Mouse (Mus musculus) heart, postnatal 14 days (tissue): ENCODE results near the gene Plin1. TPM values are rescaled to one million over a fixed set of nuclear protein-coding genes. Genes with fewer than 3 reads are reported as not detected.

ENCODE experiments used
- total RNA-seq, 2 experiments: library from RNA; stranded (reverse); gene quantifications; 2 replicates each; pipeline ENCODE4 v1.2.3; 2021

Plin1 gene
- total RNA-seq, 2 experiments from 2014 or later, result 5.0 to 24.7 TPM

Other genes with a start within 250 kb of the Plin1 start
- gene Rhcg, start 115.2 kb downstream of the Plin1 start, total RNA-seq, result not detected
- gene Ticrr, start 72.7 kb downstream of the Plin1 start, total RNA-seq, result 1 to 10 TPM in 1 of 2 experiments, under 1 TPM in 1; 0.29 to 1.2 TPM
- 1 to 10 TPM; 2.2 to 2.5 TPM for gene Kif7, start 17.2 kb downstream of the Plin1 start, total RNA-seq
- gene Pex11a, start 10.2 kb upstream of the Plin1 start, total RNA-seq, result 10 to 100 TPM; 13.8 to 14.8 TPM
- gene Wdr93, start 10.3 kb upstream of the Plin1 start, total RNA-seq, result under 1 TPM; 0.12 to 0.24 TPM
- not detected for gene Mesp1, start 60.9 kb upstream of the Plin1 start, total RNA-seq
- gene Mesp2, start 77.8 kb upstream of the Plin1 start, total RNA-seq, result under 1 TPM; 0.10 to 0.19 TPM
- 10 to 100 TPM; 21.4 to 25.3 TPM for gene Anpep, start 128.2 kb upstream of the Plin1 start, total RNA-seq
- gene Ap3s2, start 187.7 kb upstream of the Plin1 start, total RNA-seq, result 10 to 100 TPM; 19.6 to 20.3 TPM
- gene Arpin, start 202.5 kb upstream of the Plin1 start, total RNA-seq, result 10 to 100 TPM; 11.5 to 12.5 TPM